Mouse (Mus musculus): Measurements from ENCODE around the gene Tmed10.

DNA sequence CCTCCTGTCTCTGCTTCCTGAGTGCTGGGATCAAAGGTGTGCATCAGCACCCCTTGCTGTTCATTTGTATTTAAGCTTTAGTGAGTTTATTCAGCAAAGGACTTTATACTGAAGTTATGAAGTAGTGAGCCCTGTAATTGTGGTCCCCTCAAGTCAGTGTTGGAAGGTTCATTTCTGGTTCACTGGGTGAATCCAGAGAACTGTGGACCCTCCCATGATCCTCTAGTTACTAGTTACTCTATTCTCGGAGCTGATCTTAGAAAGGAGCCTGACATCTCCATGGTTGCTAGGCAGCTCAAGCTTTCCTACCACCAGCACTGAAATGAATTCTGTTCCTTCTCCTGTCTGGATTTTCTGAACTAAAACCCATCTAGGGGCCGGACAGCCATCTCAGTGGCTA lies 79.1 kb downstream of the Tmed10 start:
- TF ChIP-seq CHD2 (IDR thresholded peaks at IDR 0.05; ENCODE audit: low read depth, low read length) (no peak), HCFC1 (IDR thresholded peaks at IDR 0.05; ENCODE audit: borderline replicate concordance, insufficient read depth, low read length) (no peak)
